Mouse (Mus musculus) CH12.LX (cell line): ENCODE data around the gene Zbtb24. TPM values are rescaled to one million over a fixed set of nuclear protein-coding genes. Genes with fewer than 3 reads are reported as not detected.

Source experiments
- DNase-seq: peaks from one replicate; pipeline ENCODE4 v3.0.0-alpha.2; 2013; ENCODE audit errors: extremely low read depth
- H3K27ac ChIP-seq: 2 replicates; pipeline ENCODE4 v1.5.1; 2012; ENCODE audit warnings: low read depth, mild to moderate bottlenecking, control low read depth, moderate library complexity; ENCODE audit not compliant: insufficient read depth
- H3K27me3 ChIP-seq: replicated peaks from 2 replicates; pipeline ENCODE3; 2012; ENCODE audit warnings: inconsistent platforms
- H3K36me3 ChIP-seq, 2 experiments: replicated peaks in 1 of 2; 2 replicates each; pipeline versions ENCODE3 to v1.6.1; 2012; ENCODE audit warnings: inconsistent platforms in 1 of 2, low read length in 1 of 2, mild to moderate bottlenecking in 1 of 2, mixed read lengths in 1 of 2, moderate library complexity in 1 of 2; ENCODE audit not compliant: control insufficient read depth in 1 of 2, insufficient read depth in 1 of 2
- H3K4me1 ChIP-seq, 2 experiments: 2 replicates each; pipeline ENCODE4 v1.6.1; 2012; ENCODE audit warnings: inconsistent platforms in 1 of 2, moderate library complexity in 1 of 2; ENCODE audit not compliant: insufficient read depth in 2 of 2, control insufficient read depth in 1 of 2
- H3K4me2 ChIP-seq: 2 replicates; pipeline ENCODE4 v1.6.1; 2012; ENCODE audit warnings: low read depth, mild to moderate bottlenecking, control low read depth; ENCODE audit not compliant: poor library complexity, insufficient read depth, severe bottlenecking
- H3K4me3 ChIP-seq, 3 experiments: fragments of 150-350 bp in 1 of 3; sonication (generic) in 1 of 3; replicated peaks in 1 of 3; 2 replicates each; pipeline versions ENCODE3 to v1.5.1; 2011 to 2012; ENCODE audit warnings: low read depth in 2 of 3, low read length in 2 of 3, mild to moderate bottlenecking in 2 of 3, moderate library complexity in 2 of 3, control low read depth in 1 of 3, improper control_type of control experiment in 1 of 3, inconsistent platforms in 1 of 3, mixed read lengths in 1 of 3; ENCODE audit not compliant: poor library complexity in 1 of 3
- H3K79me2 ChIP-seq: replicated peaks from 2 replicates; pipeline ENCODE4 v1.6.1; 2012; ENCODE audit warnings: mild to moderate bottlenecking, moderate library complexity; ENCODE audit not compliant: control insufficient read depth, poor library complexity, insufficient read depth, severe bottlenecking; ENCODE audit errors: extremely low read depth
- H3K9ac ChIP-seq: 2 replicates; pipeline ENCODE4 v1.6.1; 2012; ENCODE audit warnings: low read depth, mild to moderate bottlenecking, control low read depth, moderate library complexity; ENCODE audit not compliant: insufficient read depth
- H3K9me3 ChIP-seq: replicated peaks from 2 replicates; pipeline ENCODE3; 2012; ENCODE audit warnings: low read length, inconsistent platforms, mixed read lengths
- BHLHE40 ChIP-seq: IDR thresholded peaks from 2 replicates; pipeline ENCODE4 v1.6.1; 2011; ENCODE audit warnings: mild to moderate bottlenecking, low read depth, low read length, improper control_type of control experiment
- CHD2 ChIP-seq: IDR thresholded peaks from 2 replicates; pipeline ENCODE4 v1.6.1; 2011; ENCODE audit warnings: low read length, improper control_type of control experiment
- ELF1 ChIP-seq: IDR thresholded peaks from 2 replicates; pipeline ENCODE4 v1.6.1; 2014; ENCODE audit warnings: low read depth, mild to moderate bottlenecking, inconsistent platforms, low read length, improper control_type of control experiment
- ETS1 ChIP-seq: conservative IDR thresholded peaks from 2 replicates; pipeline ENCODE4 v1.6.1; 2012; ENCODE audit warnings: low read depth, mild to moderate bottlenecking, inconsistent platforms, low read length, improper control_type of control experiment, moderate library complexity
- GABPA ChIP-seq: IDR thresholded peaks from 2 replicates; pipeline ENCODE4 v1.6.1; 2012; ENCODE audit warnings: low read depth, low read length, improper control_type of control experiment, inconsistent platforms; ENCODE audit not compliant: insufficient replicate concordance
- JUN ChIP-seq: IDR thresholded peaks from 2 replicates; pipeline ENCODE4 v1.6.1; 2011; ENCODE audit warnings: low read depth, mild to moderate bottlenecking, low read length, improper control_type of control experiment, moderate library complexity; ENCODE audit not compliant: insufficient read depth
- JUND ChIP-seq: conservative IDR thresholded peaks from 2 replicates; pipeline ENCODE4 v1.6.1; 2011; ENCODE audit warnings: low read depth, low read length, improper control_type of control experiment
- KAT2A ChIP-seq: IDR thresholded peaks from 2 replicates; pipeline ENCODE4 v1.6.1; 2012; ENCODE audit warnings: low read length, improper control_type of control experiment, inconsistent platforms; ENCODE audit not compliant: insufficient replicate concordance
- MAFK ChIP-seq: IDR thresholded peaks from 2 replicates; pipeline ENCODE4 v1.6.1; 2011; ENCODE audit warnings: low read length, improper control_type of control experiment; ENCODE audit not compliant: insufficient replicate concordance
- MAX ChIP-seq: IDR thresholded peaks from 2 replicates; pipeline ENCODE4 v1.6.1; 2011; ENCODE audit warnings: low read length, improper control_type of control experiment
- MEF2A ChIP-seq: IDR thresholded peaks from 2 replicates; pipeline ENCODE4 v1.6.1; 2014; ENCODE audit warnings: low read depth, mild to moderate bottlenecking, inconsistent platforms, low read length, improper control_type of control experiment, borderline replicate concordance
- NELFE ChIP-seq: IDR thresholded peaks from 2 replicates; pipeline ENCODE4 v1.6.1; 2011; ENCODE audit warnings: low read depth, low read length, improper control_type of control experiment
- POLR2A ChIP-seq: IDR thresholded peaks from 2 replicates; pipeline ENCODE4 v1.6.1; 2011; ENCODE audit warnings: low read depth, mild to moderate bottlenecking, improper control_type of control experiment, low read length
- POLR2AphosphoS2 ChIP-seq: IDR thresholded peaks from 2 replicates; pipeline ENCODE4 v1.6.1; 2011; ENCODE audit warnings: low read depth, low read length, improper control_type of control experiment
- RCOR1 ChIP-seq: conservative IDR thresholded peaks from 2 replicates; pipeline ENCODE4 v1.6.1; 2012; ENCODE audit warnings: low read depth, mild to moderate bottlenecking, inconsistent platforms, low read length, improper control_type of control experiment
- SIN3A ChIP-seq: IDR thresholded peaks from 2 replicates; pipeline ENCODE4 v1.6.1; 2012; ENCODE audit warnings: low read length, improper control_type of control experiment, inconsistent platforms
- TBP ChIP-seq: conservative IDR thresholded peaks from 2 replicates; pipeline ENCODE4 v1.6.1; 2011; ENCODE audit warnings: low read depth, low read length, improper control_type of control experiment
- TCF12 ChIP-seq: IDR thresholded peaks from 2 replicates; pipeline ENCODE4 v1.6.1; 2014; ENCODE audit warnings: low read depth, mild to moderate bottlenecking, inconsistent platforms, low read length, improper control_type of control experiment
- USF1 ChIP-seq: IDR thresholded peaks from 2 replicates; pipeline ENCODE4 v1.6.1; 2014; ENCODE audit warnings: low read depth, mild to moderate bottlenecking, inconsistent platforms, low read length, improper control_type of control experiment
- ZKSCAN1 ChIP-seq: IDR thresholded peaks from 2 replicates; pipeline ENCODE4 v1.6.1; 2012; ENCODE audit warnings: low read depth, inconsistent platforms, low read length, improper control_type of control experiment, borderline replicate concordance
- ZMIZ1 ChIP-seq: IDR thresholded peaks from 2 replicates; pipeline ENCODE4 v1.6.1; 2012; ENCODE audit warnings: low read depth, mild to moderate bottlenecking, inconsistent platforms, low read length, improper control_type of control experiment
- ZNF384 ChIP-seq: IDR thresholded peaks from 2 replicates; pipeline ENCODE4 v1.6.1; 2012; ENCODE audit warnings: low read depth, low read length, improper control_type of control experiment, inconsistent platforms
- dilution Hi-C: fragments of 300-500 bp; cut with MboI; formaldehyde crosslinking; loops from 2 replicates; pipeline ENCODE4 v1.14.3; 2020; ENCODE audit warnings: low sequenced_read_pairs; ENCODE audit not compliant: extremely low pct_unique_long_range_greater_than_20kb, extremely low pct_ligation_motif_present
- in situ Hi-C: fragments of 300-500 bp; cut with MboI; formaldehyde crosslinking; loops from 3 replicates; pipeline ENCODE4 v1.14.3; 2019; ENCODE audit warnings: low sequenced_read_pairs, low pct_ligation_motif_present, low pct_unique_long_range_greater_than_20kb, mixed read lengths
- polyA plus RNA-seq: library from polyadenylated mRNA; unstranded; fragments of >175 nt; gene quantifications from 2 replicates; pipeline ENCODE4 v1.2.1, GENCODE M21; 2012; ENCODE audit warnings: low read depth; ENCODE audit not compliant: insufficient read length
- total RNA-seq, 2 experiments: library from RNA; depleted of rRNA; stranded (reverse); fragments of 300-350 nt in 1 of 2; fragments of >200 nt in 1 of 2; gene quantifications; 2 replicates each; pipeline ENCODE4 v1.2.3; 2012 to 2014

Gene Zbtb24
- total and polyA plus RNA-seq, 3 experiments: 11.7 to 14.3 (median 11.8) TPM

GRCm38 (mm10) chr10:41420496-41421200, 29.5 kb upstream of the Zbtb24 start:
- Histone ChIP-seq H3K27me3 (no peaks in the 10 kb centered on the region), H3K4me3 (no peak overlapping the region), H3K36me3 (no peaks in the 10 kb centered on the region), H3K27ac (no peak overlapping the region), H3K9me3 (peaks cover 6% of the 10 kb centered on the region), H3K9ac (no peak overlapping the region), H3K4me1 (no peaks in the 10 kb centered on the region), H3K4me2 (no peak overlapping the region), H3K79me2 (no peaks in the 10 kb centered on the region)
- no peak for DNase-seq
- dilution Hi-C loops (no loop called here), in situ Hi-C loops (loop anchor here (25.0 kb wide), 2 partner anchors 267 to 408 kb away; no protein-coding TSS in a partner anchor)
- TF ChIP-seq TCF12 (no peak), BHLHE40 (no peak), TBP (no peak), ELF1 (no peak), CHD2 (no peak), ZMIZ1 (no peak), USF1 (no peak), RCOR1 (no peak), NELFE (no peak), KAT2A (no peak), MAX (no peak), POLR2AphosphoS2 (no peak), JUN (no peak), POLR2A (no peak), JUND (no peak), MEF2A (no peak), ZNF384 (no peak), ETS1 (no peak), GABPA (no peak)

- no peaks in the 10 kb centered on the region for H3K36me3 ChIP-seq
- H3K4me2 ChIP-seq: no peak overlapping the region
- H3K9me3 ChIP-seq: no peaks in the 10 kb centered on the region
- no peak overlapping the region for H3K27ac ChIP-seq
- TF ChIP-seq NELFE (no peak), JUN (no peak), MAFK (no peak), SIN3A (no peak), ZKSCAN1 (no peak), POLR2AphosphoS2 (no peak), KAT2A (no peak)
- H3K27me3 ChIP-seq: no peaks in the 10 kb centered on the region
- H3K79me2 ChIP-seq: no peaks in the 10 kb centered on the region
- dilution Hi-C loops (no loop called here), in situ Hi-C loops (loop anchor here (25.0 kb wide), 2 partner anchors 264 to 411 kb away; no protein-coding TSS in a partner anchor)
- H3K4me1 ChIP-seq: no peaks in the 10 kb centered on the region
- no peak overlapping the region for H3K4me3 ChIP-seq
- no peak overlapping the region for H3K9ac ChIP-seq
- DNase-seq: no peak
Observed at GRCm38 (mm10) chr10:41423681-41424080, 26.5 kb upstream of the Zbtb24 start.
